8 mouse cellular contexts compared by ENCODE assay signal in the genomic region with DNA sequence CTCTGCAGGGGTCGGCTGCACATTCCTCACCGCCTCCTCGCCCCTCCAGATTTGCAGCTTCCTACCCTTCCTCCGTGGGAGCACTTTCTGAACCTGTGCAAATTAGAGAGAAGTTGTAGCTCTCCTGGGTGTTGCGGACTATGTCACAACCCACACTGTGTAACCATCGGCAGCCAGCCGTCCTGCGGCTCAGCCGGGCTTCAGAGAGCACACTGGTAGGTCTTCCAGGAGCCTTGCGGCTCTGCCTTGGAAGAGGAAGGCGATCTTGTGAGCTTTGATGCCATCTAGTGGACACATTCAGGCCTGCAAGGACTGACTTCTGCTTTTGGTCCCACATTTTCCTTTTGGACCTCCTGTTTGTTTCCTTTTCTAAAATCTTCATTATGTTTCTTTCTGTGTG. TPM values are rescaled to one million over a fixed set of nuclear protein-coding genes. Genes with fewer than 3 reads are reported as not detected.
DNase-seq lines count a peak whose midpoint lies in the region; ATAC-seq lines count a peak whose summit lies in the region.

No protein-coding gene starts in this region.

- 0% methylated on average over 11 of the region's 11 CpGs for WGBS in heart, embryonic 14.5 days
- WGBS in liver, embryonic 12.5 days (ENCODE audit: insufficient replicate concordance) = 2% methylated on average over 11 of the region's 11 CpGs
- WGBS in stomach, embryonic 14.5 days = under 1% methylated on average over 11 of the region's 11 CpGs

- peak overlapping the region; percentile 97 for H3K4me2 ChIP-seq in heart, embryonic 14.5 days (ENCODE audit: low read length)
- peak overlapping the region; percentile 65 for H3K4me2 ChIP-seq in liver, embryonic 12.5 days
- H3K4me2 ChIP-seq in stomach, embryonic 14.5 days (replicated peaks; ENCODE audit: low read depth, low read length) = peak overlapping the region; percentile 80

- peak; percentile 82 for DNase-seq in CD4-positive helper T cell, adult 2 months (ENCODE audit: low read depth, low spot score)
- DNase-seq in brain, embryonic 18.5 days (ENCODE audit: low read depth, low spot score) = peak; percentile 61
- peak; percentile 93 for DNase-seq in kidney, postnatal 10 days
- DNase-seq in natural killer cell, adult 2 months (ENCODE audit: low spot score in 2 of 2) = peak; percentile 61 to 77

- peak overlapping the region; percentile 42 to 46 for H3K4me3 ChIP-seq in heart, embryonic 14.5 days (ENCODE audit: control insufficient read depth in 1 of 2, insufficient read depth in 1 of 2, low read depth in 1 of 2, low read length in 2 of 2)
- H3K4me3 ChIP-seq in liver, embryonic 12.5 days = peak overlapping the region; percentile 33
- peak overlapping the region; percentile 36 for H3K4me3 ChIP-seq in stomach, embryonic 14.5 days (ENCODE audit: low read depth, low read length)

- no peak overlapping the region for H3K27ac ChIP-seq in heart, embryonic 14.5 days (replicated peaks in 1 of 2; ENCODE audit: control insufficient read depth in 1 of 2, insufficient read depth in 1 of 2, low read depth in 2 of 2, low read length in 2 of 2)
- H3K27ac ChIP-seq in liver, embryonic 12.5 days = no peak overlapping the region
- H3K27ac ChIP-seq in stomach, embryonic 14.5 days (ENCODE audit: low read length) = no peak overlapping the region

- peaks cover 12% of the 10 kb centered on the region; the same call in 1 of the 2 replicates for H3K27me3 ChIP-seq in heart, embryonic 14.5 days (ENCODE audit: control insufficient read depth, insufficient read depth, low read length)
- H3K27me3 ChIP-seq in liver, embryonic 12.5 days (replicated peaks) = peaks cover 24% of the 10 kb centered on the region
- H3K27me3 ChIP-seq in stomach, embryonic 14.5 days (ENCODE audit: control insufficient read depth, insufficient read depth, low read length) = no peaks in the 10 kb centered on the region

- H3K4me1 ChIP-seq in heart, embryonic 14.5 days (ENCODE audit: control insufficient read depth in 2 of 2, insufficient read depth in 2 of 2, low read length in 2 of 2) = peaks cover 4 to 17% of the 10 kb centered on the region in 2 experiments; a peak in 2 of 4 replicates
- H3K4me1 ChIP-seq in liver, embryonic 12.5 days = peaks cover 29% of the 10 kb centered on the region
- H3K4me1 ChIP-seq in stomach, embryonic 14.5 days (ENCODE audit: control insufficient read depth, insufficient read depth, low read length) = peaks cover 12% of the 10 kb centered on the region

- peak; percentile 82 for ATAC-seq in erythroid progenitor cell, adult 5-6 weeks (replicated peaks; ENCODE audit: low FRiP score, poor library complexity, severe bottlenecking)
- no peak; the same call in 1 of the 2 replicates for ATAC-seq in heart, embryonic 14.5 days (ENCODE audit: insufficient number of reproducible peaks, insufficient read depth, low FRiP score, low read depth)
- ATAC-seq in liver, embryonic 12.5 days = peak; percentile 34; the same call in 1 of the 2 replicates
- ATAC-seq in stomach, embryonic 14.5 days (ENCODE audit: insufficient number of reproducible peaks, insufficient read depth, low FRiP score, low read depth) = peak; percentile 74; the same call in 1 of the 2 replicates

- H3K9me3 ChIP-seq in heart, embryonic 14.5 days (ENCODE audit: control insufficient read depth, low read length) = no peaks in the 10 kb centered on the region
- H3K9me3 ChIP-seq in liver, embryonic 12.5 days (replicated peaks) = no peaks in the 10 kb centered on the region
- H3K9me3 ChIP-seq in stomach, embryonic 14.5 days (ENCODE audit: control insufficient read depth, low read depth, low read length) = no peaks in the 10 kb centered on the region

- no peaks in the 10 kb centered on the region for H3K36me3 ChIP-seq in heart, embryonic 14.5 days (ENCODE audit: control insufficient read depth, insufficient read depth, low read length)
- no peaks in the 10 kb centered on the region for H3K36me3 ChIP-seq in liver, embryonic 12.5 days
- H3K36me3 ChIP-seq in stomach, embryonic 14.5 days (ENCODE audit: control insufficient read depth, insufficient read depth, low read length) = no peaks in the 10 kb centered on the region

- peak overlapping the region; percentile 72 for H3K9ac ChIP-seq in heart, embryonic 14.5 days (ENCODE audit: low read length)
- no peak overlapping the region for H3K9ac ChIP-seq in liver, embryonic 12.5 days
- H3K9ac ChIP-seq in stomach, embryonic 14.5 days (replicated peaks; ENCODE audit: low read depth, low read length) = peak overlapping the region; percentile 32

RNA-seq across cellular contexts. Expression of a gene that starts 38.0 kb away (rescaled TPM):
- 14.8 and 18.9 TPM in 2 replicates for total RNA-seq in erythroid progenitor cell, adult 5-6 weeks (2015; ENCODE audit: low replicate concordance)
- 22.2 and 26.7 TPM in 2 replicates for total RNA-seq in erythroid progenitor cell, adult 5-6 weeks (2017; ENCODE audit: low replicate concordance)
- 23.7 and 24.6 TPM in 2 replicates for polyA plus RNA-seq in heart, embryonic 14.5 days (2014; fragmentation: Nextera tagmentation; extraction: Ambion mirVana)
- 13.9 and 15.6 TPM in 2 replicates for polyA plus RNA-seq in liver, embryonic 12.5 days (2016; fragmentation: Nextera tagmentation; extraction: Ambion mirVana)
- polyA plus RNA-seq in stomach, embryonic 14.5 days (2014; fragmentation: Nextera tagmentation; extraction: Ambion mirVana) = 29.4 and 29.6 TPM in 2 replicates

RNA-seq across cellular contexts. Expression of a gene that starts 49.9 kb away (rescaled TPM):
- 2,042 and 2,351 TPM in 2 replicates for total RNA-seq in erythroid progenitor cell, adult 5-6 weeks (2015; ENCODE audit: low replicate concordance)
- 2,407 and 2,791 TPM in 2 replicates for total RNA-seq in erythroid progenitor cell, adult 5-6 weeks (2017; ENCODE audit: low replicate concordance)
- 1,749 and 1,827 TPM in 2 replicates for polyA plus RNA-seq in heart, embryonic 14.5 days (2014; fragmentation: Nextera tagmentation; extraction: Ambion mirVana)
- 1,997 and 2,057 TPM in 2 replicates for polyA plus RNA-seq in liver, embryonic 12.5 days (2016; fragmentation: Nextera tagmentation; extraction: Ambion mirVana)
- 2,483 and 2,506 TPM in 2 replicates for polyA plus RNA-seq in stomach, embryonic 14.5 days (2014; fragmentation: Nextera tagmentation; extraction: Ambion mirVana)
